Mouse (Mus musculus): ENCODE results near the gene Lrrc8a. TPM values are rescaled to one million over a fixed set of nuclear protein-coding genes. Genes with fewer than 3 reads are reported as not detected.

Gene Lrrc8a
- polyA plus RNA-seq, 1 experiment from 2014 or later: 43.9 TPM

GRCm38 (mm10) chr2:30214745-30215144 is 22.8 kb upstream of the Lrrc8a start:
- no peaks in the 10 kb centered on the region for H3K4me1 ChIP-seq (ENCODE audit: insufficient read depth)
- no peak overlapping the region for H3K4me3 ChIP-seq (ENCODE audit: low read depth, low read length)
- H3K9ac ChIP-seq: no peak overlapping the region
- 82% methylated on average over 3 of the region's 3 CpGs for WGBS
- H3K36me3 ChIP-seq (ENCODE audit: insufficient read depth): no peaks in the 10 kb centered on the region
- ATAC-seq (ENCODE audit: insufficient read depth) (no peak), DNase-seq (peak; percentile 8)
- no peak overlapping the region for H3K4me2 ChIP-seq
- no peaks in the 10 kb centered on the region for H3K27me3 ChIP-seq (ENCODE audit: insufficient read depth, low read length)
- no peak for TF ChIP-seq CTCF (IDR thresholded peaks at IDR 0.05; ENCODE audit: low read depth)
- H3K27ac ChIP-seq (ENCODE audit: low read depth): no peak overlapping the region
- H3K9me3 ChIP-seq (ENCODE audit: low read depth, low read length): no peaks in the 10 kb centered on the region

GRCm38 (mm10) chr2:30215493-30215892 is 22.0 kb upstream of the Lrrc8a start:
- ATAC-seq (ENCODE audit: insufficient read depth): no peak

GRCm38 (mm10) chr2:30216293-30216692 is 21.2 kb upstream of the Lrrc8a start:
- WGBS: 92% methylated on average over 5 of the region's 5 CpGs
- no peaks in the 10 kb centered on the region for H3K9me3 ChIP-seq (ENCODE audit: low read depth, low read length)
- H3K27ac ChIP-seq (ENCODE audit: low read depth): no peak overlapping the region
- H3K4me1 ChIP-seq (ENCODE audit: insufficient read depth): no peaks in the 10 kb centered on the region
- H3K4me2 ChIP-seq: no peak overlapping the region
- H3K36me3 ChIP-seq (ENCODE audit: insufficient read depth): no peaks in the 10 kb centered on the region
- no peak overlapping the region for H3K4me3 ChIP-seq (ENCODE audit: low read depth, low read length)
- no peak for DNase-seq
- H3K27me3 ChIP-seq (ENCODE audit: insufficient read depth, low read length): no peaks in the 10 kb centered on the region
- ATAC-seq (ENCODE audit: insufficient read depth): no peak
- no peak for TF ChIP-seq CTCF (IDR thresholded peaks at IDR 0.05; ENCODE audit: low read depth)
- H3K9ac ChIP-seq: no peak overlapping the region

More at GRCm38 (mm10) chr2:30215493-30215892, 22.0 kb upstream of the Lrrc8a start:
- Histone ChIP-seq H3K27ac (ENCODE audit: low read depth) (no peak overlapping the region), H3K9me3 (ENCODE audit: low read depth, low read length) (no peaks in the 10 kb centered on the region), H3K36me3 (ENCODE audit: insufficient read depth) (no peaks in the 10 kb centered on the region), H3K4me3 (ENCODE audit: low read depth, low read length) (no peak overlapping the region), H3K4me1 (ENCODE audit: insufficient read depth) (no peaks in the 10 kb centered on the region), H3K27me3 (ENCODE audit: insufficient read depth, low read length) (no peaks in the 10 kb centered on the region), H3K4me2 (no peak overlapping the region), H3K9ac (no peak overlapping the region)
- no peak for TF ChIP-seq CTCF (IDR thresholded peaks at IDR 0.05; ENCODE audit: low read depth)
- DNase-seq: no peak
- 50% methylated on average over 6 of the region's 6 CpGs for WGBS

GRCm38 (mm10) chr2:30235593-30235992 is 1.9 kb upstream of the Lrrc8a start:
- Histone ChIP-seq H3K4me1 (ENCODE audit: insufficient read depth) (peaks cover 14% of the 10 kb centered on the region), H3K4me2 (no peak overlapping the region), H3K9ac (no peak overlapping the region), H3K36me3 (ENCODE audit: insufficient read depth) (peaks cover 3% of the 10 kb centered on the region), H3K9me3 (ENCODE audit: low read depth, low read length) (no peaks in the 10 kb centered on the region), H3K27ac (ENCODE audit: low read depth) (no peak overlapping the region), H3K4me3 (ENCODE audit: low read depth, low read length) (no peak overlapping the region), H3K27me3 (ENCODE audit: insufficient read depth, low read length) (no peaks in the 10 kb centered on the region)
- ATAC-seq (ENCODE audit: insufficient read depth) (no peak), DNase-seq (no peak)
- WGBS: 78% methylated on average over 5 of the region's 5 CpGs
- TF ChIP-seq CTCF (IDR thresholded peaks at IDR 0.05; ENCODE audit: low read depth): no peak

DNA sequence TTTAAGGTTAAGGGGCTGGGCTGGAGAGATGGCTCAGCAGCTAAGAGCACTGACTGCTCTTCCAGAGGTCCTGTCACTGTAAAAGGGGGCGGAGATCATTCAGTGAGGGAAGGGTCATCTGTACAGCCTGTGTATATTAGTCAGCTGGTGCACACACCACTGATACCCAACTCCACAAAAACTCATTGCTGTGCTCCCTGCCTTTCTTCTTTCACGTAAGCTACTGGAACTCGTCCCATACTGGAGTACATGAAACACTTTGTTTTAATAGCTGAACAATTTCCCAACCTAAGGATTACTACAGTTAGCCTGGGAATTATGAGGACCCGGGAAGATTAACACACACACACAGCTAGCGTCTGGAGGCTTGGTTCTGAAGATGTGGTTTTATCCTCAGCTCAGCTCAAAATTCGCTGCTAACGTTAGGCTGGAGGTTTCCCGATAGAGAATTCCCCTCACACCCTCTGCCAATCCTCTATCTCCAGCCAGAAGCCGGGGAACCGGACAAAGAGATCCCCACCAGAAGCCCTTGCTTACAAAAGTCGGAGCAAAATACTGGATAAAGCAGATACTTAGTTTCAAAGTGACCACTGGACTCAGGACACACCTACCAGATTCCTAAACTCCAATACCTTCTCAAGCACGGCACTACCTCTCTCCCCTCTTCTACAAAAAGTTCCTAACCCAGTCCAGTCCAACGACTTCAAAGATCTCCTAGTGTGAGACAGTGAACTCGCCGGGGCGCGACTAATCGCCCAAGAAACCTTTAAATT is 903 bp upstream of the Lrrc8a start:
- DNase-seq (peak; percentile 34), ATAC-seq (ENCODE audit: insufficient read depth) (0 out of 2 replicates have a peak, but pooled peaks have one; percentile 1)
- no peak for TF ChIP-seq CTCF (IDR thresholded peaks at IDR 0.05; ENCODE audit: low read depth)
- WGBS: 3% methylated on average over 18 of the region's 18 CpGs
- Histone ChIP-seq H3K4me3 (ENCODE audit: low read depth, low read length) (peak overlapping the region; percentile 90), H3K9me3 (ENCODE audit: low read depth, low read length) (no peaks in the 10 kb centered on the region), H3K4me2 (peak overlapping the region; percentile 88), H3K36me3 (ENCODE audit: insufficient read depth) (peaks cover 13% of the 10 kb centered on the region), H3K4me1 (ENCODE audit: insufficient read depth) (peaks cover 14% of the 10 kb centered on the region), H3K9ac (peak overlapping the region; percentile 72), H3K27me3 (ENCODE audit: insufficient read depth, low read length) (no peaks in the 10 kb centered on the region), H3K27ac (ENCODE audit: low read depth) (peak overlapping the region; percentile 55)

DNA sequence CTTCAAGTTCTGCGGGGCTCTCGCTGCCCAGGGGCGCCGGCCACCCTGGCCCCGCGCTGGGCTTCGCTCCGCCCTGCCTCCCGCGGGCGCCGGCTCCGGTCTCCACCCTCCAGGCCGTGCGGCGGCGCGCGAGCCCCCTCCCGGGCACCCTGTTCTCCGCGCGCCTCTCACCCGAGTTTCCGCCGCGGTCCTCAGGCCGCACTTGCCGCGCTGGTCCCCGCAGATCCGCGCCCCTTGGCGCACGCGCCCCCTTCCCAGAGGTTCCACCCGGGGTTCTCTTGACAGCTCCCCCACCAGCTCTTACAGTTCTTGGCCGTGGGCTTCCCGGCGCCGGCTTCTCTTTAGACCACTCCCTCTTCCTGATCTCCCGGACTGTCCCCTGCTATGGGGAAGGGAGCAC is 366 bp downstream of the Lrrc8a start:
- ATAC-seq (ENCODE audit: insufficient read depth) (peak; percentile 90), DNase-seq (peak; percentile 77)
- Histone ChIP-seq H3K27ac (ENCODE audit: low read depth) (peak overlapping the region; percentile 91), H3K4me1 (ENCODE audit: insufficient read depth) (peaks cover 14% of the 10 kb centered on the region), H3K9ac (peak overlapping the region; percentile 72), H3K27me3 (ENCODE audit: insufficient read depth, low read length) (no peaks in the 10 kb centered on the region), H3K9me3 (ENCODE audit: low read depth, low read length) (no peaks in the 10 kb centered on the region), H3K36me3 (ENCODE audit: insufficient read depth) (peaks cover 26% of the 10 kb centered on the region), H3K4me3 (ENCODE audit: low read depth, low read length) (peak overlapping the region; percentile 90), H3K4me2 (peak overlapping the region; percentile 88)
- no peak for TF ChIP-seq CTCF (IDR thresholded peaks at IDR 0.05; ENCODE audit: low read depth)
- WGBS: under 1% methylated on average over 40 of the region's 42 CpGs

- peak overlapping the region; percentile 88 for H3K4me2 ChIP-seq
- H3K4me3 ChIP-seq (ENCODE audit: low read depth, low read length): peak overlapping the region; percentile 90
- DNase-seq: no peak
- no peaks in the 10 kb centered on the region for H3K27me3 ChIP-seq (ENCODE audit: insufficient read depth, low read length)
- peaks cover 14% of the 10 kb centered on the region for H3K4me1 ChIP-seq (ENCODE audit: insufficient read depth)
- no peak for ATAC-seq (ENCODE audit: insufficient read depth)
- 58% methylated on average over 3 of the region's 3 CpGs for WGBS
- H3K27ac ChIP-seq (ENCODE audit: low read depth): peak overlapping the region; percentile 18; the same call in 1 of the 2 replicates
- H3K36me3 ChIP-seq (ENCODE audit: insufficient read depth): peaks cover 37% of the 10 kb centered on the region
- TF ChIP-seq CTCF (IDR thresholded peaks at IDR 0.05; ENCODE audit: low read depth): no peak
- no peaks in the 10 kb centered on the region for H3K9me3 ChIP-seq (ENCODE audit: low read depth, low read length)
- peak overlapping the region; percentile 72 for H3K9ac ChIP-seq
These were observed 1.5 kb downstream of the Lrrc8a start for GRCm38 (mm10) chr2:30238906-30239465.

All from lung, embryonic 14.5 days (tissue).